Mouse (Mus musculus) frontal cortex, postnatal 14 days (tissue): ENCODE results near the gene Gpatch4.
A peak's percentile ranks its signal among the peaks of the same experiment; 100 is the strongest.

Source experiments
- DNase-seq, 2 experiments: peaks; one replicate each; pipeline ENCODE4 v3.0.0; 2022; ENCODE audit warnings: low spot score in 2 of 2

The Gpatch4 gene

GRCm38 (mm10) chr3:88030608-88031395 lies 12.1 kb upstream of the Gpatch4 start:
- DNase-seq, result no peak

GRCm38 (mm10) chr3:88033506-88033905 lies 9.4 kb upstream of the Gpatch4 start:
- DNase-seq, result no peak

- DNase-seq, result no peak
Measured at GRCm38 (mm10) chr3:88035561-88036293, 7.2 kb upstream of the Gpatch4 start.

- DNase-seq, result no peak
Measured at GRCm38 (mm10) chr3:88049532-88049931, 6.6 kb downstream of the Gpatch4 start.

- DNase-seq, result no peak
Measured at GRCm38 (mm10) chr3:88057030-88057429, 14.1 kb downstream of the Gpatch4 start.

GRCm38 (mm10) chr3:88057902-88058696 lies 15.2 kb downstream of the Gpatch4 start, which contains the start of gene Naxe:
TSS of gene Naxe (minus strand) at chr3:88058495.
- peak; percentile 64 to 76 for DNase-seq

GRCm38 (mm10) chr3:88068386-88068785 lies 25.5 kb downstream of the Gpatch4 start:
- no peak for DNase-seq

- peak; percentile 76 to 91 for DNase-seq
Measured at GRCm38 (mm10) chr3:88071783-88072182, 28.9 kb downstream of the Gpatch4 start.

- no peak for DNase-seq
Measured at GRCm38 (mm10) chr3:88073631-88074030, 30.7 kb downstream of the Gpatch4 start.

- DNase-seq, result no peak
Measured at GRCm38 (mm10) chr3:88074351-88074750, 31.4 kb downstream of the Gpatch4 start.

GRCm38 (mm10) chr3:88074766-88075165 lies 31.9 kb downstream of the Gpatch4 start:
- no peak for DNase-seq

GRCm38 (mm10) chr3:88077441-88077840 lies 34.5 kb downstream of the Gpatch4 start:
- DNase-seq, result no peak

- DNase-seq, result no peak
Measured at GRCm38 (mm10) chr3:88078204-88078603, 35.3 kb downstream of the Gpatch4 start, which contains the start of gene Ttc24. TSS of gene Ttc24 (minus strand) at chr3:88078304.

GRCm38 (mm10) chr3:88081345-88082223 lies 38.7 kb downstream of the Gpatch4 start, which contains the start of gene Iqgap3:
TSS of gene Iqgap3 (plus strand) at chr3:88081971.
- peak; percentile 76 to 77 for DNase-seq

- DNase-seq, result no peak
Measured at GRCm38 (mm10) chr3:88082224-88082618, 39.3 kb downstream of the Gpatch4 start.

GRCm38 (mm10) chr3:88082663-88083062 lies 39.8 kb downstream of the Gpatch4 start:
- no peak for DNase-seq

GRCm38 (mm10) chr3:88084001-88084400 lies 41.1 kb downstream of the Gpatch4 start:
- DNase-seq, result no peak

- DNase-seq, result no peak
Measured at GRCm38 (mm10) chr3:88085459-88085858, 42.6 kb downstream of the Gpatch4 start.

- no peak for DNase-seq
Measured at GRCm38 (mm10) chr3:88087688-88088087, 44.8 kb downstream of the Gpatch4 start.

GRCm38 (mm10) chr3:88090106-88090505 lies 47.2 kb downstream of the Gpatch4 start:
- no peak for DNase-seq

- DNase-seq, result no peak
Measured at GRCm38 (mm10) chr3:88090616-88091015, 47.7 kb downstream of the Gpatch4 start.
